Mouse (Mus musculus): Measurements from ENCODE around the gene Ncf2. TPM values are rescaled to one million over a fixed set of nuclear protein-coding genes. Genes with fewer than 3 reads are reported as not detected.

The Ncf2 gene
- total and polyA plus RNA-seq, 2 experiments from 2014 or later = 1.6 to 1.8 TPM

DNA sequence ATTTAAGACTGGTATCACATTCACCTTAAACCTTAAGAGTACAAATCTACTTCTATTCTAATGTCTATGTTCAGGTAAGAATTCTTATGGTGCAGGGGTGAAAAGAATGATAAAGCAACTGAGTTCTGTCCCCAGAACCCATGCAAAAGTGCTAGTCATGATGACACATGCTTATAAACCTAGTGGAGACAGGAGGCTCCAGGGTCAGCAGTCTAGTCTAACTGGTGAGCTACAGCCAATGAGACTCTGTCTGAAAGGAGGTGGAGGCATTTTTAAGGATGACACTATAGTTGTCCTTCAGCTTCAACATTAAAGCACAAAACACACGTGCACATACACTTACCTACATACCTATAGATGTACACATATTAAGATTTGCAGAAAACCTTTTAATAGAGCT lies 44.6 kb downstream of the Ncf2 start:
- no peaks in the 10 kb centered on the region for H3K27me3 ChIP-seq (ENCODE audit: insufficient read depth, low read length)
- H3K4me2 ChIP-seq (ENCODE audit: low read depth, low read length, poor library complexity, severe bottlenecking) = no peak overlapping the region
- peaks cover 58% of the 10 kb centered on the region for H3K36me3 ChIP-seq (ENCODE audit: insufficient read depth, low read length)
- no peak for ATAC-seq (ENCODE audit: low FRiP score)
- no peak for TF ChIP-seq CTCF (IDR thresholded peaks at IDR 0.05)
- H3K9ac ChIP-seq (replicated peaks; ENCODE audit: low read length, poor library complexity, severe bottlenecking) = no peak overlapping the region
- no peak overlapping the region for H3K4me3 ChIP-seq (ENCODE audit: low read depth, low read length)
- DNase-seq (ENCODE audit: low spot score) = no peak
- 82% methylated on average over 1 of the region's 1 CpGs for WGBS
- no peak overlapping the region for H3K27ac ChIP-seq (ENCODE audit: low read depth, low read length)
- H3K4me1 ChIP-seq (ENCODE audit: insufficient read depth, low read length) = no peaks in the 10 kb centered on the region
- H3K9me3 ChIP-seq (ENCODE audit: low read length) = no peaks in the 10 kb centered on the region

GRCm38 (mm10) chr1:152845211-152845730 lies 45.3 kb downstream of the Ncf2 start:
- no peak overlapping the region for H3K27ac ChIP-seq (ENCODE audit: low read depth, low read length)
- H3K9ac ChIP-seq (replicated peaks; ENCODE audit: low read length, poor library complexity, severe bottlenecking) = no peak overlapping the region
- WGBS = 91% methylated on average over 3 of the region's 3 CpGs
- no peak for TF ChIP-seq CTCF (IDR thresholded peaks at IDR 0.05)
- no peak for ATAC-seq (ENCODE audit: low FRiP score)
- no peak overlapping the region for H3K4me2 ChIP-seq (ENCODE audit: low read depth, low read length, poor library complexity, severe bottlenecking)
- no peaks in the 10 kb centered on the region for H3K27me3 ChIP-seq (ENCODE audit: insufficient read depth, low read length)
- H3K4me1 ChIP-seq (ENCODE audit: insufficient read depth, low read length) = no peaks in the 10 kb centered on the region
- no peaks in the 10 kb centered on the region for H3K9me3 ChIP-seq (ENCODE audit: low read length)
- no peak overlapping the region for H3K4me3 ChIP-seq (ENCODE audit: low read depth, low read length)
- no peak for DNase-seq (ENCODE audit: low spot score)
- peaks cover 54% of the 10 kb centered on the region for H3K36me3 ChIP-seq (ENCODE audit: insufficient read depth, low read length)

DNA sequence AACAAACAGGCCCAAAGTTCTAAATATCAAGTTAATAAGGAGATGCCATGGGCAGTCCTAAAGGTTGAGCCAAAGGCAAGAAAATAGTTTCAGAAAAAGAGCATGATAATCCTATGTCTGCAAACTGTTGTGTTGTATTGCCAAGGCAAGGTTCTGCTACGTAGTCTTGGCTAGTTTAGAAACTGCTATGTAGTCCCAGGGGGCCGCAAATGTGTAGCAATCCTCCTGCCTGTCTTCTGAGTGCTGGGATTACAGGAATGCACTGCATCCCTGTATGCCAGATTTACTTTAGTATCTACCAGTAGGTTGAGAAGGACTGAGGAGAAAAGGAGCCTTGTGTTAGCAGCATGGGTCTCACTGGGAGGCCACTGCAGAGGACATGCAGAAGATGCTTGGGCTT lies 46.9 kb downstream of the Ncf2 start:
- DNase-seq (ENCODE audit: low spot score) (no peak), ATAC-seq (ENCODE audit: low FRiP score) (no peak)
- no peak for TF ChIP-seq CTCF (IDR thresholded peaks at IDR 0.05)
- Histone ChIP-seq H3K27me3 (ENCODE audit: insufficient read depth, low read length) (no peaks in the 10 kb centered on the region), H3K4me2 (ENCODE audit: low read depth, low read length, poor library complexity, severe bottlenecking) (no peak overlapping the region), H3K9ac (replicated peaks; ENCODE audit: low read length, poor library complexity, severe bottlenecking) (no peak overlapping the region), H3K9me3 (ENCODE audit: low read length) (no peaks in the 10 kb centered on the region), H3K4me3 (ENCODE audit: low read depth, low read length) (no peak overlapping the region), H3K36me3 (ENCODE audit: insufficient read depth, low read length) (peaks cover 58% of the 10 kb centered on the region), H3K27ac (ENCODE audit: low read depth, low read length) (no peak overlapping the region), H3K4me1 (ENCODE audit: insufficient read depth, low read length) (no peaks in the 10 kb centered on the region)
- 90% methylated on average over 2 of the region's 2 CpGs for WGBS

GRCm38 (mm10) chr1:152869901-152870300 lies 69.9 kb downstream of the Ncf2 start:
- Histone ChIP-seq H3K9ac (replicated peaks; ENCODE audit: low read length, poor library complexity, severe bottlenecking) (no peak overlapping the region), H3K27ac (ENCODE audit: low read depth, low read length) (no peak overlapping the region), H3K27me3 (ENCODE audit: insufficient read depth, low read length) (no peaks in the 10 kb centered on the region), H3K4me1 (ENCODE audit: insufficient read depth, low read length) (no peaks in the 10 kb centered on the region), H3K4me2 (ENCODE audit: low read depth, low read length, poor library complexity, severe bottlenecking) (no peak overlapping the region), H3K4me3 (ENCODE audit: low read depth, low read length) (no peak overlapping the region), H3K9me3 (ENCODE audit: low read length) (no peaks in the 10 kb centered on the region), H3K36me3 (ENCODE audit: insufficient read depth, low read length) (peaks cover 18% of the 10 kb centered on the region; the same call in 1 of the 2 replicates)
- no peak for TF ChIP-seq CTCF (IDR thresholded peaks at IDR 0.05)
- no peak for ATAC-seq (ENCODE audit: low FRiP score)
- 94% methylated on average over 6 of the region's 6 CpGs for WGBS
- no peak for DNase-seq (ENCODE audit: low spot score)

DNA sequence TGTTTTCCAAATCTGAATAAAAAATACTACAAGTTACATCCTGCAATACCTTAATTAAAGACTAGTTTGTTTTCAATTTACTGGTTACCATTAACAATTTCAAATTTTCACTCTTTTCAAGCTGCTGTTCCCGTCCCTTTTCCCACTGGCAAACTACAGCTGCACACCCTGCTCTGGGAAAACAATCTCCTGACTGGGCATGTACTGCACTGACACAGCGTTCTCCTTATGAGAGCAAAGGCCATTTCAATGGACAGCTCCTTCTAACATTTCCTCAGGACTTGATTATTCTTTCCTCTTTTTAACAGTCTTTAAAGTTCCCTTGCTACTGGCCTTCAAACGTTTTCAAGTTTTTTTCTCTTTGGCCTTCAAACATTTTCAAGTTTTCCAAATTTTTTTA lies 71.0 kb downstream of the Ncf2 start:
- ATAC-seq (ENCODE audit: low FRiP score) (no peak), DNase-seq (ENCODE audit: low spot score) (no peak)
- TF ChIP-seq CTCF (IDR thresholded peaks at IDR 0.05) = no peak
- no peaks in the 10 kb centered on the region for H3K4me1 ChIP-seq (ENCODE audit: insufficient read depth, low read length)
- no peak overlapping the region for H3K4me2 ChIP-seq (ENCODE audit: low read depth, low read length, poor library complexity, severe bottlenecking)
- no peaks in the 10 kb centered on the region for H3K27me3 ChIP-seq (ENCODE audit: insufficient read depth, low read length)
- 79% methylated on average over 3 of the region's 3 CpGs for WGBS
- H3K4me3 ChIP-seq (ENCODE audit: low read depth, low read length) = no peak overlapping the region
- no peak overlapping the region for H3K9ac ChIP-seq (replicated peaks; ENCODE audit: low read length, poor library complexity, severe bottlenecking)
- H3K36me3 ChIP-seq (ENCODE audit: insufficient read depth, low read length) = peaks cover 17% of the 10 kb centered on the region; the same call in 1 of the 2 replicates
- no peak overlapping the region for H3K27ac ChIP-seq (ENCODE audit: low read depth, low read length)
- no peaks in the 10 kb centered on the region for H3K9me3 ChIP-seq (ENCODE audit: low read length)

Other genes starting within 250 kb of the Ncf2 start
- gene Apobec4, start 49.6 kb upstream of the Ncf2 start, total RNA-seq (2014; rRNA removed) = not detected in 2 replicates
- gene Apobec4, start 49.6 kb upstream of the Ncf2 start, polyA plus RNA-seq (2015; fragmentation: Nextera tagmentation; extraction: Ambion mirVana) = not detected in 2 replicates
- gene Rgl1, start 33.8 kb upstream of the Ncf2 start, total RNA-seq (2014; rRNA removed) = 14.3 and 16.9 TPM in 2 replicates
- 13.8 and 16.2 TPM in 2 replicates for gene Rgl1, start 33.8 kb upstream of the Ncf2 start, polyA plus RNA-seq (2015; fragmentation: Nextera tagmentation; extraction: Ambion mirVana)
- 168 and 207 TPM in 2 replicates for gene Arpc5, start 33.7 kb upstream of the Ncf2 start, total RNA-seq (2014; rRNA removed)
- 384 and 410 TPM in 2 replicates for gene Arpc5, start 33.7 kb upstream of the Ncf2 start, polyA plus RNA-seq (2015; fragmentation: Nextera tagmentation; extraction: Ambion mirVana)
- gene Smg7, start 102.5 kb downstream of the Ncf2 start, total RNA-seq (2014; rRNA removed) = 63.5 and 72.6 TPM in 2 replicates
- 29.9 and 30.5 TPM in 2 replicates for gene Smg7, start 102.5 kb downstream of the Ncf2 start, polyA plus RNA-seq (2015; fragmentation: Nextera tagmentation; extraction: Ambion mirVana)
- gene Nmnat2, start 154.8 kb downstream of the Ncf2 start, total RNA-seq (2014; rRNA removed) = 145 and 152 TPM in 2 replicates
- 80.4 and 87.6 TPM in 2 replicates for gene Nmnat2, start 154.8 kb downstream of the Ncf2 start, polyA plus RNA-seq (2015; fragmentation: Nextera tagmentation; extraction: Ambion mirVana)